Mouse (Mus musculus): ENCODE measurements around the gene Hcst. TPM values are rescaled to one million over a fixed set of nuclear protein-coding genes. Genes with fewer than 3 reads are reported as not detected.

Gene Hcst
- polyA plus RNA-seq, 1 experiment = not detected

GRCm38 (mm10) chr7:30421890-30422435, 2.3 kb upstream of the Hcst start:
- Histone ChIP-seq H3K36me3 (ENCODE audit: control insufficient read depth, insufficient read depth) (no peaks in the 10 kb centered on the region), H3K4me2 (ENCODE audit: low read depth) (peak overlapping the region; percentile 45), H3K79me2 (ENCODE audit: control insufficient read depth, insufficient read depth) (no peaks in the 10 kb centered on the region), H3ac (ENCODE audit: control insufficient read depth, insufficient read length) (no peak overlapping the region), H3K4me3 (no peak overlapping the region), H3K27me3 (ENCODE audit: control insufficient read depth, insufficient read depth, insufficient read length) (peaks cover 63% of the 10 kb centered on the region)
- TF ChIP-seq POLR2A (IDR thresholded peaks at IDR 0.05; ENCODE audit: insufficient read length, low read depth) (no peak), MYOD1 (IDR thresholded peaks at IDR 0.05; ENCODE audit: control insufficient read depth in 1 of 3, insufficient read length in 2 of 3, low read depth in 2 of 3) (no peak), SRF (IDR thresholded peaks at IDR 0.05; ENCODE audit: control insufficient read depth, insufficient read length, low read depth) (no peak), MAX (IDR thresholded peaks at IDR 0.05; ENCODE audit: low read depth) (no peak), TCF12 (IDR thresholded peaks at IDR 0.05; ENCODE audit: insufficient read depth, poor library complexity, severe bottlenecking) (no peak), USF1 (IDR thresholded peaks at IDR 0.05; ENCODE audit: low read depth) (no peak), REST (IDR thresholded peaks at IDR 0.05; ENCODE audit: insufficient read depth, insufficient read length) (no peak), POLR2AphosphoS2 (IDR thresholded peaks at IDR 0.05; ENCODE audit: insufficient read length, low read depth) (no peak), E2F4 (IDR thresholded peaks at IDR 0.05; ENCODE audit: insufficient read depth) (no peak), TCF3 (IDR thresholded peaks at IDR 0.05; ENCODE audit: insufficient read length, low read depth) (no peak), MYOG (IDR thresholded peaks at IDR 0.05; ENCODE audit: control insufficient read depth in 1 of 3, insufficient read depth in 1 of 3, insufficient read length in 2 of 3, low read depth in 2 of 3) (no peak), CEBPB (IDR thresholded peaks at IDR 0.05; ENCODE audit: insufficient read depth, poor library complexity, severe bottlenecking) (no peak)

- no peak within 1 kb of the TSS for H3ac ChIP-seq (ENCODE audit: control insufficient read depth, insufficient read length)
- peak within 1 kb of the TSS; percentile 45 for H3K4me2 ChIP-seq (ENCODE audit: low read depth)
- no peak within 1 kb of the TSS for H3K4me3 ChIP-seq
- H3K79me2 ChIP-seq (ENCODE audit: control insufficient read depth, insufficient read depth) = no peaks in the 10 kb centered on the region
- H3K36me3 ChIP-seq (ENCODE audit: control insufficient read depth, insufficient read depth) = no peaks in the 10 kb centered on the region
- TF ChIP-seq MYOG (IDR thresholded peaks at IDR 0.05; ENCODE audit: control insufficient read depth in 1 of 3, insufficient read depth in 1 of 3, insufficient read length in 2 of 3, low read depth in 2 of 3) (no peak), MYOD1 (IDR thresholded peaks at IDR 0.05; ENCODE audit: control insufficient read depth in 1 of 3, insufficient read length in 2 of 3, low read depth in 2 of 3) (no peak), POLR2A (IDR thresholded peaks at IDR 0.05; ENCODE audit: insufficient read length, low read depth) (no peak), REST (IDR thresholded peaks at IDR 0.05; ENCODE audit: insufficient read depth, insufficient read length) (no peak), TCF3 (IDR thresholded peaks at IDR 0.05; ENCODE audit: insufficient read length, low read depth) (no peak), SRF (IDR thresholded peaks at IDR 0.05; ENCODE audit: control insufficient read depth, insufficient read length, low read depth) (no peak), CEBPB (IDR thresholded peaks at IDR 0.05; ENCODE audit: insufficient read depth, poor library complexity, severe bottlenecking) (no peak), MAX (IDR thresholded peaks at IDR 0.05; ENCODE audit: low read depth) (no peak), USF1 (IDR thresholded peaks at IDR 0.05; ENCODE audit: low read depth) (no peak), TCF12 (IDR thresholded peaks at IDR 0.05; ENCODE audit: insufficient read depth, poor library complexity, severe bottlenecking) (no peak), POLR2AphosphoS2 (IDR thresholded peaks at IDR 0.05; ENCODE audit: insufficient read length, low read depth) (no peak), E2F4 (IDR thresholded peaks at IDR 0.05; ENCODE audit: insufficient read depth) (no peak)
- H3K27me3 ChIP-seq (ENCODE audit: control insufficient read depth, insufficient read depth, insufficient read length) = peaks cover 58% of the 10 kb centered on the region
These were observed 1.7 kb upstream of the Hcst start, which contains the start of gene Nfkbid for GRCm38 (mm10) chr7:30421175-30421889. TSS of gene Nfkbid (plus strand) at chr7:30421732.

- no peaks in the 10 kb centered on the region for H3K36me3 ChIP-seq (ENCODE audit: control insufficient read depth, insufficient read depth)
- TF ChIP-seq SRF (IDR thresholded peaks at IDR 0.05; ENCODE audit: control insufficient read depth, insufficient read length, low read depth) = no peak
- H3K79me2 ChIP-seq (ENCODE audit: control insufficient read depth, insufficient read depth) = no peaks in the 10 kb centered on the region
- no peak overlapping the region for H3K4me2 ChIP-seq (ENCODE audit: low read depth)
- H3K4me3 ChIP-seq = no peak overlapping the region
- H3K27me3 ChIP-seq (ENCODE audit: control insufficient read depth, insufficient read depth, insufficient read length) = peaks cover 53% of the 10 kb centered on the region
- no peak overlapping the region for H3ac ChIP-seq (ENCODE audit: control insufficient read depth, insufficient read length)
These were observed 1.0 kb upstream of the Hcst start for GRCm38 (mm10) chr7:30420673-30421072.

GRCm38 (mm10) chr7:30417856-30418255, 1.8 kb downstream of the Hcst start:
- Histone ChIP-seq H3K36me3 (ENCODE audit: control insufficient read depth, insufficient read depth) (no peaks in the 10 kb centered on the region), H3K79me2 (ENCODE audit: control insufficient read depth, insufficient read depth) (no peaks in the 10 kb centered on the region), H3K27me3 (ENCODE audit: control insufficient read depth, insufficient read depth, insufficient read length) (peaks cover 37% of the 10 kb centered on the region), H3K4me3 (no peak overlapping the region), H3ac (ENCODE audit: control insufficient read depth, insufficient read length) (no peak overlapping the region), H3K4me2 (ENCODE audit: low read depth) (no peak overlapping the region)
- no peak for TF ChIP-seq MYOD1 (IDR thresholded peaks at IDR 0.05; ENCODE audit: control insufficient read depth in 1 of 3, insufficient read length in 2 of 3, low read depth in 2 of 3)
- no peak for TF ChIP-seq MYOG (IDR thresholded peaks at IDR 0.05; ENCODE audit: control insufficient read depth in 1 of 3, insufficient read depth in 1 of 3, insufficient read length in 2 of 3, low read depth in 2 of 3)
- TF ChIP-seq REST (IDR thresholded peaks at IDR 0.05; ENCODE audit: insufficient read depth, insufficient read length) = no peak
- no peak for TF ChIP-seq MAX (IDR thresholded peaks at IDR 0.05; ENCODE audit: low read depth)
- no peak for TF ChIP-seq USF1 (IDR thresholded peaks at IDR 0.05; ENCODE audit: low read depth)
- no peak for TF ChIP-seq POLR2AphosphoS2 (IDR thresholded peaks at IDR 0.05; ENCODE audit: insufficient read length, low read depth)
- no peak for TF ChIP-seq POLR2A (IDR thresholded peaks at IDR 0.05; ENCODE audit: insufficient read length, low read depth)
- no peak for TF ChIP-seq SRF (IDR thresholded peaks at IDR 0.05; ENCODE audit: control insufficient read depth, insufficient read length, low read depth)
- no peak for TF ChIP-seq E2F4 (IDR thresholded peaks at IDR 0.05; ENCODE audit: insufficient read depth)
- TF ChIP-seq CEBPB (IDR thresholded peaks at IDR 0.05; ENCODE audit: insufficient read depth, poor library complexity, severe bottlenecking) = no peak
- TF ChIP-seq TCF12 (IDR thresholded peaks at IDR 0.05; ENCODE audit: insufficient read depth, poor library complexity, severe bottlenecking) = no peak
- TF ChIP-seq TCF3 (IDR thresholded peaks at IDR 0.05; ENCODE audit: insufficient read length, low read depth) = no peak

Measured in myocyte (in vitro differentiated cells).